Mouse (Mus musculus) heart, embryonic 14.5 days (tissue): ENCODE data around the gene Ptges. TPM values are rescaled to one million over a fixed set of nuclear protein-coding genes. Genes with fewer than 3 reads are reported as not detected.

Source experiments
- ATAC-seq: fragments of 200-750 bp; cut with Nextera tagmentation; 2 replicates; pipeline ENCODE4 v1.8.0; 2017; ENCODE audit warnings: low read depth, moderate TSS enrichment; ENCODE audit not compliant: insufficient number of reproducible peaks, insufficient read depth, low FRiP score
- H3K27ac ChIP-seq, 2 experiments: fragments of 200-500 bp in 1 of 2; fragments of 300-500 bp in 1 of 2; sonication (generic) in 1 of 2; replicated peaks in 1 of 2; 2 replicates each; pipeline ENCODE4 v1.5.1; 2012 to 2014; ENCODE audit warnings: low read depth in 2 of 2, low read length in 2 of 2, control low read depth in 1 of 2, mild to moderate bottlenecking in 1 of 2, mixed read lengths in 1 of 2; ENCODE audit not compliant: control insufficient read depth in 1 of 2, insufficient read depth in 1 of 2
- H3K27me3 ChIP-seq: fragments of 300-500 bp; sonication (generic); 2 replicates; pipeline ENCODE4 v1.6.1; 2014; ENCODE audit warnings: mild to moderate bottlenecking, low read length, control low read depth; ENCODE audit not compliant: control insufficient read depth, insufficient read depth
- H3K36me3 ChIP-seq: fragments of 300-500 bp; sonication (generic); 2 replicates; pipeline ENCODE4 v1.6.1; 2014; ENCODE audit warnings: mild to moderate bottlenecking, control low read depth, low read length, mixed read lengths; ENCODE audit not compliant: control insufficient read depth, insufficient read depth
- H3K4me1 ChIP-seq, 2 experiments: fragments of 200-500 bp in 1 of 2; fragments of 300-500 bp in 1 of 2; sonication (generic) in 1 of 2; 2 replicates each; pipeline ENCODE4 v1.6.1; 2012 to 2014; ENCODE audit warnings: low read length in 2 of 2, control low read depth in 1 of 2, mixed read lengths in 1 of 2; ENCODE audit not compliant: control insufficient read depth in 2 of 2, insufficient read depth in 2 of 2
- H3K4me2 ChIP-seq: fragments of 300-500 bp; sonication (generic); 2 replicates; pipeline ENCODE4 v1.6.1; 2014; ENCODE audit warnings: mild to moderate bottlenecking, low read length
- H3K4me3 ChIP-seq, 2 experiments: fragments of 200-500 bp in 1 of 2; fragments of 300-500 bp in 1 of 2; sonication (generic) in 1 of 2; 2 replicates each; pipeline ENCODE4 v1.5.1; 2012 to 2014; ENCODE audit warnings: low read length in 2 of 2, mild to moderate bottlenecking in 2 of 2, control low read depth in 1 of 2, low read depth in 1 of 2, moderate library complexity in 1 of 2; ENCODE audit not compliant: control insufficient read depth in 1 of 2, insufficient read depth in 1 of 2
- H3K9ac ChIP-seq: fragments of 300-500 bp; sonication (generic); 2 replicates; pipeline ENCODE4 v1.6.1; 2014; ENCODE audit warnings: mild to moderate bottlenecking, low read length
- H3K9me3 ChIP-seq: fragments of 300-500 bp; sonication (generic); 2 replicates; pipeline ENCODE4 v1.6.1; 2016; ENCODE audit warnings: low read length, control low read depth; ENCODE audit not compliant: control insufficient read depth
- WGBS: fragments of 180-500 bp; shearing (Covaris S2); extraction: QIAGEN DNeasy Blood & Tissue Kit; methylation state at CpG from one replicate; pipeline ENCODE4 v1.1.7; 2014; 5-methylcytosine and 5-hydroxymethylcytosine counted together
- polyA plus RNA-seq: library from polyadenylated mRNA; unstranded; fragments of >200 nt; fragmentation: Nextera tagmentation; extraction: Ambion mirVana; gene quantifications from 2 replicates; pipeline ENCODE4 v1.2.1, GENCODE M21; 2014

The Ptges gene
- polyA plus RNA-seq, 1 experiment from 2014 or later, result 3.9 TPM

GRCm38 (mm10) chr2:30879481-30879880 lies 50.2 kb downstream of the Ptges start:
- Histone ChIP-seq H3K4me3 (no peak overlapping the region), H3K27me3 (no peaks in the 10 kb centered on the region), H3K27ac (no peak overlapping the region), H3K4me2 (no peak overlapping the region), H3K4me1 (peaks cover 18 to 19% of the 10 kb centered on the region in 2 experiments), H3K36me3 (peaks cover 41% of the 10 kb centered on the region), H3K9me3 (no peaks in the 10 kb centered on the region), H3K9ac (no peak overlapping the region)
- no peak for ATAC-seq
- WGBS, result 93% methylated on average over 15 of the region's 15 CpGs

DNA sequence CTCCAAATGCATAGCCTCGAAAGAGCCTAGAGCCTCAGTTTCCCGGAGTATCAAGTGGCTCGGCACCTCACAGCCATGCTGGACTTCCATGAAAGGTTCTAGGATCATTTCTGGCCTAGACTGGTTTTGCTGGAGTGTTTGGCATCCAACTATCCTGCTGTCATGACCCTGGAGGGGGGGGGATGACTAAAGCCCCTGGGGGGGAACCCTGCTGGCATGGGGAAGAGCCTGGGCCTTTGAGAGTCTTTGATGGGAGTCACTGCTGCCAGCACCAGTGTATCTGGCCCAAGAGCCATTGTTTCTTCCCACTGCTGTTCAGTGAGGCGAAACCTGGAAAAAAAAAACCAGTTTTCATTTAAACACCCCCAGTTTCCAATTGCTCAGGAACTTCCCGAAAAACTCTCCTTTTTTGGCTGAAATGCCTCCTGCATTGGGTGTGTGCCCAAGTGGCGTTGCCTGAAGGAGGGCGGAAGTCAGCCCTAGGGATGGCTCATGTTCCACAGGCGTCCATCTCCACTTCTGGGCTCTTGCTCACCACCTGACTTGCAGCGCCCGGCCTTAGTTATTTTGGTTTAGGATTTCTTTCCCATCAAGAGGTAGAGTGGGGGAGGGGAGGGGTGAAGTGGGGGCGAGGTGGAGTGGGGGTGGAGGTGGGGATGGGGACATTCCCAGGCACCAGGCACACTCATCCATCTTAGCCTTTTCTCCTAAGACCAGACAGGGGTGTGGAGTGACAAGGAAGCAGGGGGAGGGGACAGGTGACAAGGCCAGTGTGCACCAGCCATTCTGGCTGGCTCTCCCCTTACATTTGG lies 53.8 kb downstream of the Ptges start:
- H3K27me3 ChIP-seq, result no peaks in the 10 kb centered on the region
- H3K36me3 ChIP-seq, result peaks cover 29% of the 10 kb centered on the region
- no peak for ATAC-seq
- no peak overlapping the region for H3K4me2 ChIP-seq
- H3K9me3 ChIP-seq, result no peaks in the 10 kb centered on the region
- peak overlapping the region in 1 of 2 experiments; percentile 57; a peak in 2 of 4 replicates for H3K27ac ChIP-seq
- no peak overlapping the region for H3K4me3 ChIP-seq
- WGBS, result 55% methylated on average over 11 of the region's 11 CpGs
- no peak overlapping the region for H3K9ac ChIP-seq
- H3K4me1 ChIP-seq, result peaks cover 32 to 42% of the 10 kb centered on the region in 2 experiments

GRCm38 (mm10) chr2:30875096-30875495 lies 54.6 kb downstream of the Ptges start:
- Histone ChIP-seq H3K4me3 (no peak overlapping the region), H3K4me1 (peaks cover 32 to 42% of the 10 kb centered on the region in 2 experiments), H3K27ac (peak overlapping the region in 1 of 2 experiments; percentile 61; a peak in 2 of 4 replicates), H3K9me3 (no peaks in the 10 kb centered on the region), H3K4me2 (no peak overlapping the region), H3K36me3 (peaks cover 21% of the 10 kb centered on the region), H3K9ac (no peak overlapping the region), H3K27me3 (no peaks in the 10 kb centered on the region)
- 73% methylated on average over 7 of the region's 7 CpGs for WGBS
- no peak for ATAC-seq

DNA sequence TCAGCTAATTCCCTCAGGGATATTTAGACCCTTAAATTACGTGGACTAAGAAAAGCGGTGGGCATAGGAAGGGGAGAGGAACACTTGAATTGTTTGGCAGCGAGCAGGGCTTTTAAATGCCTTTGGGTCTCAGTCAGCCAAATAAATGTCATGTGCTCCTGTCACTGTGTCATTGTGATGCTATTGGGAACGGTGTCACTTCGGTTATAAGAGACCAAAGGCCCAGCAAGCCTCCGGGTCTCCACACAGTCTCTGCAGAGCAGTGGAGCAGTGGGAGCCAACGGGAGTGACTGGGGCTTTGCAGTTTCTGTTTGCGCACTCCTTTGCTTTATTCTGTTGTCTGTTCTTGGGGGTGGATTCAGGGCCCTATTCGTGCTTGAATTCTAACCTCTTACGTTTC lies 55.2 kb downstream of the Ptges start:
- Histone ChIP-seq H3K27me3 (no peaks in the 10 kb centered on the region), H3K36me3 (peaks cover 16% of the 10 kb centered on the region), H3K27ac (peak overlapping the region; percentile 58 to 61; a peak in 3 of 4 replicates), H3K9ac (no peak overlapping the region), H3K4me3 (no peak overlapping the region), H3K9me3 (no peaks in the 10 kb centered on the region), H3K4me2 (0 out of 2 replicates have a peak overlapping the region, but pooled peaks have one; percentile 3), H3K4me1 (peaks cover 32 to 42% of the 10 kb centered on the region in 2 experiments)
- no peak for ATAC-seq
- 39% methylated on average over 10 of the region's 10 CpGs for WGBS

DNA sequence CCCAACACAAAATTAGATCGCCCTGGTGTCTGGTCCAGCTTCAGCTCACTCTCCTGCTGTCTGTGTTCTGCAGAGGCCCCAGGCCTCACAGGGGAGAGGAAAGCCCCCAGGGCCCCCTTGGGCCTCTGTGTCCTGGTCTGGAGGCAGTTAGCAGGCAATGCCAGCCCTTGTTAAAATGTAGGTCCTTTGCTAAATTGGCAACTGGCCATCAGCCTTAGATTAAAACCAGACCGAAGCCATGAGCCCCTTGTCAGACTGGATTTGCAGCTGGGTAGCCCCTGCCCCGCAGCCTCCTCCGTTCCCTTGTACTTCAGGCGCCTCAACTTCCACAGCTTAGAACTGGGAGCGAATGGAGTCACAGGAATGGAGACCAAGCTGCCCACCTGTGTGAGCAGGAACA lies 57.0 kb downstream of the Ptges start:
- H3K9me3 ChIP-seq, result no peaks in the 10 kb centered on the region
- H3K9ac ChIP-seq, result peak overlapping the region; percentile 27; the same call in 1 of the 2 replicates
- ATAC-seq, result no peak
- peaks cover 32 to 42% of the 10 kb centered on the region in 2 experiments for H3K4me1 ChIP-seq
- no peak overlapping the region for H3K4me3 ChIP-seq
- H3K36me3 ChIP-seq, result no peaks in the 10 kb centered on the region
- H3K27ac ChIP-seq, result peak overlapping the region; percentile 59 to 74
- H3K27me3 ChIP-seq, result no peaks in the 10 kb centered on the region
- 44% methylated on average over 6 of the region's 6 CpGs for WGBS
- no peak overlapping the region for H3K4me2 ChIP-seq

GRCm38 (mm10) chr2:30870863-30871262 lies 58.8 kb downstream of the Ptges start:
- Histone ChIP-seq H3K4me3 (no peak overlapping the region), H3K9ac (no peak overlapping the region), H3K4me2 (no peak overlapping the region), H3K27ac (no peak overlapping the region), H3K36me3 (no peaks in the 10 kb centered on the region), H3K4me1 (peaks cover 28 to 36% of the 10 kb centered on the region in 2 experiments), H3K9me3 (no peaks in the 10 kb centered on the region), H3K27me3 (no peaks in the 10 kb centered on the region)
- WGBS, result 75% methylated on average over 8 of the region's 8 CpGs
- ATAC-seq, result no peak

DNA sequence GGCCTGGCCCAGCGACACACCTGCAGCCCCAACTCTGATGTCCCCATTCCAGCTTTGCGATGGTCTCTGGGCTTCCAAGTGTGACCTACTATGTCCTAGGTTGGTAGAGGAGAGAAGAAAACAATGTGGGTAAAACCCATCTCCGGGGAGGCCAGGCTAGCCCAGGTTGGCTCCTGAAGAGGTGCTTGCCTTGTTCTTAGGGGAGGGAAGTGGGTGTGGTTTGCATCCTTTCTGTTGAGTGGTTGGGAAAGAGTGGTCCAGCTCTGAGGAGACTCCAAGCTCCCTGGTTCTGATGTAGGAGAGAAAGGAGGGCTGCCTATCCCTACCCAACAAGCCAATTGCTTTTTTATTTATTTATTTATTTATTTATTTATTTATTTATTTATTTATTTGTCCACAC lies 64.2 kb downstream of the Ptges start:
- H3K4me3 ChIP-seq, result no peak overlapping the region
- 59% methylated on average over 3 of the region's 3 CpGs for WGBS
- no peaks in the 10 kb centered on the region for H3K27me3 ChIP-seq
- H3K9ac ChIP-seq, result no peak overlapping the region
- no peak for ATAC-seq
- peaks cover 24 to 33% of the 10 kb centered on the region in 2 experiments for H3K4me1 ChIP-seq
- H3K4me2 ChIP-seq, result no peak overlapping the region
- H3K36me3 ChIP-seq, result no peaks in the 10 kb centered on the region
- H3K9me3 ChIP-seq, result no peaks in the 10 kb centered on the region
- H3K27ac ChIP-seq, result peak overlapping the region in 1 of 2 experiments; percentile 81; a peak in 1 of 4 replicates
